Mouse (Mus musculus) activated CD4-positive, CD25-positive, alpha-beta regulatory T cell (primary cell): ENCODE measurements around the gene Duoxa2. TPM values are rescaled to one million over a fixed set of nuclear protein-coding genes. Genes with fewer than 3 reads are reported as not detected.

Experiments
- polyA plus RNA-seq, 2 experiments: library from polyadenylated mRNA; unstranded; fragments of 100-300 nt; shearing (Covaris generic); gene quantifications; one replicate each; pipeline ENCODE4 v1.2.1; 2017

Gene Duoxa2
- polyA plus RNA-seq, result not detected

DNA sequence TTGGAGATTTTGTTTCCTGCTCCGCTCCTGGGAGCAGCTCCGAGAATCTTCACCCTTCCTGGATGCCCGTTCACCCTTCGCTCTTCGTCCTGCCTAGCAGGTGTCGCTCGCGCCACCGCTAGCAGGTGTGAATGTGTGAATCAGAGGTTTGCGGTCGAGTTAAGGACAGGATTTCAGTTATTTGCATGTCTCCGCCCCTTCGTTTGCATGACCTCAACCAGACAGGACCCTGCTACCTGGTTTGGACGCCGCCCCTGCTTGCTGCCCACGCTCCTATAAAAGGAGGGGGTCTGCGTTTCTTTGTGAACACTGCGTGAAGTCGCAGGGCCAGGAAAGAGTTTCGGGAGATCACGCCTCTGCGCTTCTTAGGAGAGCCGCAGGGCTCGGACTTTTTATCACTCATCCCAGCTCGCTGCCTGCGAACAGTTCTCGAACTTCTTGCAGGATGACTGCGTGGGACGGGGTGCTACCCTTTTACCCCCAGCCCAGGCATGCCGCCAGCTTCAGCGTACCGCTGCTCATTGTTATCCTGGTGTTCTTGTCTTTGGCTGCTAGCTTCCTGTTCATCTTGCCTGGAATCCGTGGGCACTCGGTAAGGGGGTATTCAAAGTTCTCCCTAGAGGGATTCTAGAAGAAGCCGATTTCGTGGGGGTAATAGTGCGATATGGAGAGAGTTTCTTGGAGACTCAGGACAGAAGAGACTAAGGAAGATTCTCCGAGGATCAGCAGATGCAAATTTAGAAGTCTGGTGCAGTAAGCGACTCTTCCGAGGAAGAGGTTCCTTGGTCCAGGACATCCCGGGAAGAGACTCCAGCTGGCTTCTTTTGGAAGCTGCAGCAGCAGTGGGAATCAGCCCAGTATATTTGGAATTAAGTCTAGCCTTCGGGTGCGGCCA is at the start of gene Duoxa2:
Duoxa2 (plus strand) TSS at position 305 of the 895 bp plus-strand sequence.

GRCm38 (mm10) chr2:122298096-122298499 is 602 bp upstream of the Duoxa2 start, which contains the start of gene Duox2:
Gene Duox2 (minus strand): TSS chr2:122298449.

GRCm38 (mm10) chr2:122313536-122313935 is 14.8 kb downstream of the Duoxa2 start, which contains the start of gene Duoxa1:
Gene Duoxa1 (minus strand): TSS chr2:122313730.

DNA sequence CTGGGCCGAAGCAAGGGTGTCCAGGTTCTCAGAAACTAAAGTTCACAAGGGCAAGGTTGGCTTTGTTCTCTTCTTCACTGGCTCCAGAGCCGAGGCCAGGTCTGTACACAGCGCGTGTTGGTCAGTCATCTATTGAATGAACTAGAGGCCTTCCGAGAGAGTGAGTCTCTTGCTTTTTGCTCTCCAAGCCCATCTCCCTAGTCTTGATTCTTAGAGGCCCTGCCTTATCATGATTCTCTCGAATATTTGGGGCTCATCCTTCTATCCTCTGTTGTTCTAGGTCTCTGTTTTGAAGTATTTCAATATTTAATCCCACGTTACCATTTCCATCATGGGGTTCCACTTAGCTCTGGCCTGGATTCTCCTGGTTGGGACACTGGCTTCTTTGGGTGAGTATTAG is 16.7 kb downstream of the Duoxa2 start, which contains the start of gene Duox1:
Duox1 (plus strand) TSS at position 301 of the 400 bp plus-strand sequence.

Other genes with a start within 250 kb of the Duoxa2 start
- 10 to 100 TPM in 1 of 2 experiments, 1 to 10 TPM in 1; 8.8 to 18.1 TPM for gene Spg11, start 180.5 kb upstream of the Duoxa2 start, polyA plus RNA-seq
- gene B2m, start 151.2 kb upstream of the Duoxa2 start, polyA plus RNA-seq, result over 10,000 TPM in 1 of 2 experiments, 1,000 to 10,000 TPM in 1; 7,428 to 10,506 TPM
- under 1 TPM; 0.30 to 0.60 TPM for gene Trim69, start 138.2 kb upstream of the Duoxa2 start, polyA plus RNA-seq
- 1 to 10 TPM in 1 of 2 experiments, under 1 TPM in 1; 0.63 to 6.6 TPM for gene Patl2, start 112.7 kb upstream of the Duoxa2 start, polyA plus RNA-seq
- gene Terb2, start 112.6 kb upstream of the Duoxa2 start, polyA plus RNA-seq, result under 1 TPM in 1 of 2 experiments, not detected in 1; 0.50 TPM
- gene Sord, start 64.2 kb upstream of the Duoxa2 start, polyA plus RNA-seq, result 1 to 10 TPM; 5.6 to 9.4 TPM
- not detected for gene Duox2, start 451 bp upstream of the Duoxa2 start, polyA plus RNA-seq
- not detected for gene Duoxa1, start 14.8 kb downstream of the Duoxa2 start, polyA plus RNA-seq
- not detected for gene Duox1, start 16.8 kb downstream of the Duoxa2 start, polyA plus RNA-seq
- 1 to 10 TPM; 4.6 to 6.4 TPM for gene Shf, start 70.3 kb downstream of the Duoxa2 start, polyA plus RNA-seq
- 100 to 1,000 TPM; 103 to 155 TPM for gene Slc28a2, start 127.6 kb downstream of the Duoxa2 start, polyA plus RNA-seq
- 10 to 100 TPM in 1 of 2 experiments, 1 to 10 TPM in 1; 1.8 to 18.0 TPM for gene Gm14085, start 186.0 kb downstream of the Duoxa2 start, polyA plus RNA-seq